Comparison of ENCODE assay signal across 24 mouse cellular contexts in genomic region chr13:41872686-41873085, GRCm38 (mm10). TPM values are rescaled to one million over a fixed set of nuclear protein-coding genes. Genes with fewer than 3 reads are reported as not detected.
DNase-seq lines count a peak whose midpoint lies in the region; ATAC-seq and TF ChIP-seq lines count a peak whose summit lies in the region.
"Had no signal": no experiment of that assay in that cellular context is flagged by ENCODE, and none has a peak within 500 bp of the region (broad histone marks: within the 10 kb centered on the region; RNA-seq: fewer than 3 reads in every experiment).

No protein-coding gene starts in this region.

- no peak overlapping the region for H3K27ac ChIP-seq in embryonic facial prominence, embryonic 13.5 days
- no peak overlapping the region; the same call in 1 of the 2 replicates for H3K27ac ChIP-seq in embryonic facial prominence, embryonic 10.5 days (replicated peaks)
- 0 out of 2 replicates have a peak overlapping the region, but pooled peaks have one; percentile 12 for H3K27ac ChIP-seq in intestine, embryonic 14.5 days (ENCODE audit: low read depth)
- no peak overlapping the region for H3K27ac ChIP-seq in intestine, embryonic 16.5 days (ENCODE audit: low read length)
- peak overlapping the region; percentile 58; the same call in 1 of the 2 replicates for H3K27ac ChIP-seq in lung, embryonic 14.5 days (ENCODE audit: low read depth)
- H3K27ac ChIP-seq in intestine, embryonic 15.5 days, result no peak overlapping the region
- H3K27ac ChIP-seq: embryonic facial prominence, embryonic 12.5 days; hindbrain, embryonic 12.5 days; layer of hippocampus, adult 2 months; liver, embryonic 12.5 days had no signal

- ATAC-seq in embryonic facial prominence, embryonic 13.5 days (ENCODE audit: insufficient number of reproducible peaks, insufficient read depth, low FRiP score, low TSS enrichment, low read depth), result no peak
- ATAC-seq in intestine, embryonic 14.5 days (replicated peaks; ENCODE audit: low FRiP score, low TSS enrichment, low read depth), result no peak
- ATAC-seq in intestine, embryonic 16.5 days, result no peak
- ATAC-seq in lung, embryonic 14.5 days (ENCODE audit: insufficient read depth), result peak; percentile 71; the same call in 1 of the 2 replicates
- no peak for ATAC-seq in intestine, embryonic 15.5 days
- ATAC-seq: activated CD4-positive, CD25-positive, alpha-beta regulatory T cell, adult 4 months; forebrain, embryonic 14.5 days; liver, embryonic 12.5 days had no signal

- no peak for DNase-seq in embryonic facial prominence, embryonic 10.5 days (ENCODE audit: low spot score)
- no peak for DNase-seq in intestine, embryonic 14.5 days (ENCODE audit: low spot score)
- DNase-seq in lung, embryonic 14.5 days, result no peak
- no peak for DNase-seq in lung, postnatal 25 days (ENCODE audit: low spot score)
- DNase-seq in c-Kit-positive CD71-positive TER-119-positive erythroid progenitor cells, embryonic 14.5 days (ENCODE audit: low spot score), result no peak
- DNase-seq: adrenal gland, adult 8-10 months; cerebellum, adult 18-20 months; cerebellum, postnatal 14 days; lung, postnatal 14 days; midbrain, embryonic 14.5 days; thymus, adult 18-20 months; thymus, postnatal 4 days had no signal

- peaks cover 9% of the 10 kb centered on the region for H3K4me1 ChIP-seq in embryonic facial prominence, embryonic 13.5 days
- peaks cover 15% of the 10 kb centered on the region for H3K4me1 ChIP-seq in embryonic facial prominence, embryonic 10.5 days
- no peaks in the 10 kb centered on the region for H3K4me1 ChIP-seq in intestine, embryonic 14.5 days (replicated peaks; ENCODE audit: control insufficient read depth, insufficient read depth, low read length)
- H3K4me1 ChIP-seq in intestine, embryonic 16.5 days (ENCODE audit: control insufficient read depth, insufficient read depth, low read length), result 0 out of 2 replicates have a peak, but pooled peaks cover 2% of the 10 kb centered on the region
- H3K4me1 ChIP-seq in lung, embryonic 14.5 days (ENCODE audit: insufficient read depth), result peaks cover 13% of the 10 kb centered on the region; the same call in 1 of the 2 replicates
- H3K4me1 ChIP-seq in intestine, embryonic 15.5 days (replicated peaks), result no peaks in the 10 kb centered on the region; the same call in 1 of the 2 replicates
- H3K4me1 ChIP-seq: embryonic facial prominence, embryonic 12.5 days; hindbrain, embryonic 12.5 days; liver, embryonic 12.5 days had no signal

- peak overlapping the region; percentile 33; the same call in 1 of the 2 replicates for H3K4me2 ChIP-seq in embryonic facial prominence, embryonic 13.5 days
- H3K4me2 ChIP-seq in intestine, embryonic 14.5 days (ENCODE audit: low read length), result no peak overlapping the region
- no peak overlapping the region for H3K4me2 ChIP-seq in intestine, embryonic 16.5 days (ENCODE audit: low read depth, low read length)
- H3K4me2 ChIP-seq in lung, embryonic 14.5 days, result peak overlapping the region; percentile 40
- 0 out of 2 replicates have a peak overlapping the region, but pooled peaks have one; percentile 22 for H3K4me2 ChIP-seq in intestine, embryonic 15.5 days (replicated peaks)
- H3K4me2 ChIP-seq: embryonic facial prominence, embryonic 12.5 days; heart, embryonic 11.5 days; hindbrain, embryonic 12.5 days; liver, embryonic 12.5 days had no signal

- H3K36me3 ChIP-seq in embryonic facial prominence, embryonic 13.5 days, result no peaks in the 10 kb centered on the region
- H3K36me3 ChIP-seq in embryonic facial prominence, embryonic 10.5 days (replicated peaks), result no peaks in the 10 kb centered on the region
- no peaks in the 10 kb centered on the region for H3K36me3 ChIP-seq in intestine, embryonic 14.5 days (ENCODE audit: control insufficient read depth, insufficient read depth, low read length)
- H3K36me3 ChIP-seq in intestine, embryonic 16.5 days (ENCODE audit: control insufficient read depth, insufficient read depth, low read length), result no peaks in the 10 kb centered on the region
- no peaks in the 10 kb centered on the region for H3K36me3 ChIP-seq in lung, embryonic 14.5 days (ENCODE audit: insufficient read depth)
- H3K36me3 ChIP-seq in intestine, embryonic 15.5 days, result no peaks in the 10 kb centered on the region
- H3K36me3 ChIP-seq: embryonic facial prominence, embryonic 12.5 days; hindbrain, embryonic 12.5 days; liver, embryonic 12.5 days had no signal

- TF ChIP-seq CTCF in lung, embryonic 14.5 days (IDR thresholded peaks at IDR 0.05; ENCODE audit: low read depth), result no peak

- no peaks in the 10 kb centered on the region for H3K9me3 ChIP-seq in embryonic facial prominence, embryonic 13.5 days
- no peaks in the 10 kb centered on the region for H3K9me3 ChIP-seq in embryonic facial prominence, embryonic 10.5 days
- no peaks in the 10 kb centered on the region for H3K9me3 ChIP-seq in intestine, embryonic 14.5 days (ENCODE audit: control insufficient read depth, low read length)
- H3K9me3 ChIP-seq in intestine, embryonic 16.5 days (ENCODE audit: control insufficient read depth, low read length), result no peaks in the 10 kb centered on the region
- H3K9me3 ChIP-seq in lung, embryonic 14.5 days (ENCODE audit: low read depth, low read length), result no peaks in the 10 kb centered on the region
- no peaks in the 10 kb centered on the region for H3K9me3 ChIP-seq in intestine, embryonic 15.5 days
- H3K9me3 ChIP-seq: embryonic facial prominence, embryonic 12.5 days; hindbrain, embryonic 12.5 days; liver, embryonic 12.5 days had no signal

- H3K27me3 ChIP-seq in embryonic facial prominence, embryonic 13.5 days, result no peaks in the 10 kb centered on the region
- H3K27me3 ChIP-seq in embryonic facial prominence, embryonic 10.5 days (replicated peaks; ENCODE audit: low read depth, poor library complexity, severe bottlenecking), result no peaks in the 10 kb centered on the region
- no peaks in the 10 kb centered on the region for H3K27me3 ChIP-seq in intestine, embryonic 14.5 days (replicated peaks; ENCODE audit: control insufficient read depth, insufficient read depth, low read length)
- H3K27me3 ChIP-seq in intestine, embryonic 16.5 days (replicated peaks; ENCODE audit: control insufficient read depth, insufficient read depth, low read length), result no peaks in the 10 kb centered on the region
- H3K27me3 ChIP-seq in lung, embryonic 14.5 days (ENCODE audit: insufficient read depth, low read length), result no peaks in the 10 kb centered on the region
- no peaks in the 10 kb centered on the region for H3K27me3 ChIP-seq in intestine, embryonic 15.5 days (replicated peaks)
- H3K27me3 ChIP-seq: embryonic facial prominence, embryonic 12.5 days; hindbrain, embryonic 12.5 days; liver, embryonic 12.5 days had no signal

- WGBS in embryonic facial prominence, embryonic 13.5 days, result 52% methylated on average over 7 of the region's 7 CpGs
- WGBS in embryonic facial prominence, embryonic 10.5 days, result 63% methylated on average over 7 of the region's 7 CpGs
- 63% methylated on average over 7 of the region's 7 CpGs for WGBS in intestine, embryonic 14.5 days
- 60% methylated on average over 7 of the region's 7 CpGs for WGBS in intestine, embryonic 16.5 days
- 47% methylated on average over 7 of the region's 7 CpGs for WGBS in lung, embryonic 14.5 days
- WGBS in intestine, embryonic 15.5 days, result 60% methylated on average over 7 of the region's 7 CpGs

- no peak overlapping the region for H3K4me3 ChIP-seq in embryonic facial prominence, embryonic 13.5 days
- H3K4me3 ChIP-seq in embryonic facial prominence, embryonic 10.5 days, result no peak overlapping the region
- no peak overlapping the region for H3K4me3 ChIP-seq in intestine, embryonic 14.5 days (ENCODE audit: low read depth, low read length)
- H3K4me3 ChIP-seq in intestine, embryonic 16.5 days (ENCODE audit: low read length), result no peak overlapping the region
- H3K4me3 ChIP-seq in lung, embryonic 14.5 days (ENCODE audit: low read depth, low read length), result no peak overlapping the region
- H3K4me3 ChIP-seq in intestine, embryonic 15.5 days (replicated peaks), result no peak overlapping the region
- H3K4me3 ChIP-seq: embryonic facial prominence, embryonic 12.5 days; hindbrain, embryonic 12.5 days; layer of hippocampus, adult 2 months; liver, embryonic 12.5 days had no signal

- H3K9ac ChIP-seq in embryonic facial prominence, embryonic 13.5 days, result no peak overlapping the region
- H3K9ac ChIP-seq in intestine, embryonic 14.5 days (ENCODE audit: low read length), result no peak overlapping the region
- no peak overlapping the region for H3K9ac ChIP-seq in intestine, embryonic 16.5 days (ENCODE audit: low read depth, low read length)
- no peak overlapping the region for H3K9ac ChIP-seq in lung, embryonic 14.5 days
- H3K9ac ChIP-seq in intestine, embryonic 15.5 days, result no peak overlapping the region
- H3K9ac ChIP-seq: embryonic facial prominence, embryonic 12.5 days; hindbrain, embryonic 12.5 days; liver, embryonic 12.5 days had no signal

RNA-seq across cellular contexts. Expression of gene Adtrp, which starts 25.2 kb away (rescaled TPM):
- polyA plus RNA-seq in embryonic facial prominence, embryonic 13.5 days (2015; fragmentation: Nextera tagmentation; extraction: Ambion mirVana), result 0.80 and 1.2 TPM in 2 replicates
- polyA plus RNA-seq in embryonic facial prominence, embryonic 10.5 days (2016; fragmentation: Nextera tagmentation; extraction: Ambion mirVana), result not detected in 2 replicates
- polyA plus RNA-seq in intestine, embryonic 14.5 days (2014; fragmentation: Nextera tagmentation; extraction: Ambion mirVana), result 0.26 and 1.0 TPM in 2 replicates
- 21.5 and 32.5 TPM in 2 replicates for polyA plus RNA-seq in intestine, embryonic 16.5 days (2015; fragmentation: Nextera tagmentation; extraction: Ambion mirVana)
- not detected in 2 replicates for polyA plus RNA-seq in lung, embryonic 14.5 days (2014; fragmentation: Nextera tagmentation; extraction: Ambion mirVana)
- 8.7 and 10.0 TPM in 2 replicates for polyA plus RNA-seq in intestine, embryonic 15.5 days (2015; fragmentation: Nextera tagmentation; extraction: Ambion mirVana)
- polyA plus RNA-seq: forebrain, embryonic 14.5 days; heart, embryonic 11.5 days; limb, embryonic 11.5 days; liver, embryonic 12.5 days; midbrain, embryonic 14.5 days; neural tube, embryonic 11.5 days had no signal

Comparison
In these comparisons a context has a peak if more than half of its experiments do, and no peak if none do; other contexts are left out.
1. H3K27ac ChIP-seq: peak in intestine, embryonic 14.5 days (single experiment) and lung, embryonic 14.5 days (single experiment); none in embryonic facial prominence, embryonic 13.5 days (single experiment), embryonic facial prominence, embryonic 10.5 days (single experiment), intestine, embryonic 16.5 days (single experiment) and intestine, embryonic 15.5 days (single experiment).
2. H3K4me2 ChIP-seq: peak in embryonic facial prominence, embryonic 13.5 days (single experiment), lung, embryonic 14.5 days (single experiment) and intestine, embryonic 15.5 days (single experiment); none in intestine, embryonic 14.5 days (single experiment) and intestine, embryonic 16.5 days (single experiment).